Mouse (Mus musculus): ENCODE data around the gene Srsf2. TPM values are rescaled to one million over a fixed set of nuclear protein-coding genes. Genes with fewer than 3 reads are reported as not detected.

Srsf2 gene
- polyA plus RNA-seq, 1 experiment from 2014 or later, result 773 TPM

- Histone ChIP-seq H3K36me3 (ENCODE audit: poor library complexity, severe bottlenecking) (no peaks in the 10 kb centered on the region), H3K4me2 (peak overlapping the region; percentile 69), H3K4me3 (peak overlapping the region; percentile 38), H3K27me3 (no peaks in the 10 kb centered on the region), H3K9ac (peak overlapping the region; percentile 62), H3K9me3 (replicated peaks) (no peaks in the 10 kb centered on the region), H3K27ac (peak overlapping the region; percentile 96), H3K4me1 (peaks cover 72% of the 10 kb centered on the region)
- WGBS, result 3% methylated on average over 31 of the region's 32 CpGs
- peak; percentile 94 for ATAC-seq
Measured at GRCm38 (mm10) chr11:116810983-116811901, 41.7 kb downstream of the Srsf2 start.

GRCm38 (mm10) chr11:116810528-116810927 lies 42.4 kb downstream of the Srsf2 start:
- Histone ChIP-seq H3K4me2 (peak overlapping the region; percentile 69), H3K36me3 (ENCODE audit: poor library complexity, severe bottlenecking) (no peaks in the 10 kb centered on the region), H3K4me1 (peaks cover 72% of the 10 kb centered on the region), H3K27ac (peak overlapping the region; percentile 96), H3K27me3 (no peaks in the 10 kb centered on the region), H3K4me3 (peak overlapping the region; percentile 38; the same call in 1 of the 2 replicates), H3K9ac (peak overlapping the region; percentile 62), H3K9me3 (replicated peaks) (no peaks in the 10 kb centered on the region)
- 47% methylated on average over 11 of the region's 11 CpGs for WGBS
- ATAC-seq, result peak; percentile 6; the same call in 1 of the 2 replicates

- no peak overlapping the region for H3K4me3 ChIP-seq
- H3K4me2 ChIP-seq, result no peak overlapping the region
- H3K4me1 ChIP-seq, result peaks cover 62% of the 10 kb centered on the region
- H3K27me3 ChIP-seq, result no peaks in the 10 kb centered on the region
- 86% methylated on average over 8 of the region's 8 CpGs for WGBS
- H3K36me3 ChIP-seq (ENCODE audit: poor library complexity, severe bottlenecking), result no peaks in the 10 kb centered on the region
- no peak overlapping the region for H3K27ac ChIP-seq
- no peaks in the 10 kb centered on the region for H3K9me3 ChIP-seq (replicated peaks)
- ATAC-seq, result no peak
- H3K9ac ChIP-seq, result no peak overlapping the region
Measured at GRCm38 (mm10) chr11:116809520-116809919, 43.4 kb downstream of the Srsf2 start.

DNA sequence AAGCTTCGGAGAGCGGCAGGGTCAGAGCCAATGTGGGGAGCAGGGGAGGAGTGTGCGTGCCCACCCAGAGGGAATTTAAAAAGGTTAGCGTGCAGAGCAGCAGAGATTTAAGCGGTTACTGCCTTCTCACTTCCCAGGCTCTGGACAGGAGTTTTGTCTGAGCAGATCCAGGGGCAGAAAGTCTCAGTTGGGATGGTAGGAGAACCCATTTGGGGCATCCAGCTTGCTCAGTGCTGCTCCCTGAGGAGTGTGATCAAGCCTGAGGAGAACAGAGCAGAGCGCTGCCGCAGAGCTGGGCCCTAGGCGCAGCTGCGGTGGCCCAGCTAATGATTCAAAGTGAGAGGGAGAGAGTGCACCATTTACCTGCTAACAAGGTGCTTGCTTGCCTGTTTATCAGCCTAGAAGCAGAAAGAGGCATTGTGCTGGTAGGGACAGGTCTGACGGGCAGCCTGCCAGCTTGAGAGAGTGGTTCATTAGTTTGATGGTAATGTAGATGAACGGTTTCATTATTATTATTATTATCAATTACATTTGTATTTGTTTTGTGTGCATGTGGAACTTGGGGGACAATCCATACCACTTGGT lies 44.0 kb downstream of the Srsf2 start:
- Histone ChIP-seq H3K9ac (peak overlapping the region; percentile 16; the same call in 1 of the 2 replicates), H3K4me3 (no peak overlapping the region), H3K9me3 (replicated peaks) (no peaks in the 10 kb centered on the region), H3K36me3 (ENCODE audit: poor library complexity, severe bottlenecking) (no peaks in the 10 kb centered on the region), H3K4me2 (no peak overlapping the region), H3K27ac (no peak overlapping the region), H3K27me3 (no peaks in the 10 kb centered on the region), H3K4me1 (peaks cover 56% of the 10 kb centered on the region)
- 76% methylated on average over 11 of the region's 11 CpGs for WGBS
- no peak for ATAC-seq

- 26% methylated on average over 7 of the region's 7 CpGs for WGBS
- H3K9ac ChIP-seq, result peak overlapping the region; percentile 16; the same call in 1 of the 2 replicates
- no peak for ATAC-seq
Measured at GRCm38 (mm10) chr11:116807938-116808606, 44.8 kb downstream of the Srsf2 start.

DNA sequence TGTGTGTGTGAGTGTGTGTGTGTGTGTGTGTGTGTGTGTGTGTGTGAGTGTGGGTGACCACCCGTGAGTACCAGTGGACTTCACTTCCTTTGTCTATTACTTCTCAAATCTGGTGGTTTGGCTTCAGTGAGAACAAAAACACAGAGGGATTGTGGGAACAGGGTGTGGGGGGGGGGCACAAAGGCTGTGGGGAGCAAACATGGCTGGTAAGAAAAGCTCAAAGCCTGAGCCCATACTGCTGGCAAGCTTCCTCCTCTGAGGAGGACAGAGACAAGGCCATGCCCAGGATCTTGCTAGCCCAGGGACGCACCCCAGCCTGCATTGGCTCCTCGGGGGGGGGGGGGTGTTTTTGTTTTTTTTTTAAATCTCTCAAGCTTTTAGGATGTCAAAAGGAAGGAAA lies 45.4 kb downstream of the Srsf2 start:
- H3K9ac ChIP-seq, result no peak overlapping the region
- 58% methylated on average over 3 of the region's 3 CpGs for WGBS
- no peaks in the 10 kb centered on the region for H3K36me3 ChIP-seq (ENCODE audit: poor library complexity, severe bottlenecking)
- no peak for ATAC-seq
- H3K27ac ChIP-seq, result peak overlapping the region; percentile 68
- H3K9me3 ChIP-seq (replicated peaks), result no peaks in the 10 kb centered on the region
- peaks cover 42% of the 10 kb centered on the region for H3K4me1 ChIP-seq
- H3K27me3 ChIP-seq, result no peaks in the 10 kb centered on the region
- no peak overlapping the region for H3K4me3 ChIP-seq
- H3K4me2 ChIP-seq, result no peak overlapping the region

More at GRCm38 (mm10) chr11:116807938-116808606, 44.8 kb downstream of the Srsf2 start:
- no peaks in the 10 kb centered on the region for H3K36me3 ChIP-seq (ENCODE audit: poor library complexity, severe bottlenecking)
- H3K4me3 ChIP-seq, result no peak overlapping the region
- no peaks in the 10 kb centered on the region for H3K9me3 ChIP-seq (replicated peaks)
- no peak overlapping the region for H3K4me2 ChIP-seq
- H3K27ac ChIP-seq, result peak overlapping the region; percentile 68
- peaks cover 47% of the 10 kb centered on the region for H3K4me1 ChIP-seq
- H3K27me3 ChIP-seq, result no peaks in the 10 kb centered on the region

GRCm38 (mm10) chr11:116807116-116807515 lies 45.8 kb downstream of the Srsf2 start:
- no peak overlapping the region for H3K4me3 ChIP-seq
- ATAC-seq, result no peak
- no peaks in the 10 kb centered on the region for H3K27me3 ChIP-seq
- H3K36me3 ChIP-seq (ENCODE audit: poor library complexity, severe bottlenecking), result no peaks in the 10 kb centered on the region
- H3K4me2 ChIP-seq, result no peak overlapping the region
- no peak overlapping the region for H3K27ac ChIP-seq
- no peak overlapping the region for H3K9ac ChIP-seq
- no peaks in the 10 kb centered on the region for H3K9me3 ChIP-seq (replicated peaks)
- 53% methylated on average over 7 of the region's 7 CpGs for WGBS
- peaks cover 38% of the 10 kb centered on the region for H3K4me1 ChIP-seq

- no peak for ATAC-seq
- Histone ChIP-seq H3K9ac (no peak overlapping the region), H3K9me3 (replicated peaks) (no peaks in the 10 kb centered on the region), H3K27ac (no peak overlapping the region), H3K4me1 (peaks cover 32% of the 10 kb centered on the region), H3K36me3 (ENCODE audit: poor library complexity, severe bottlenecking) (no peaks in the 10 kb centered on the region), H3K4me3 (no peak overlapping the region), H3K27me3 (no peaks in the 10 kb centered on the region), H3K4me2 (no peak overlapping the region)
- 82% methylated on average over 15 of the region's 15 CpGs for WGBS
Measured at GRCm38 (mm10) chr11:116806136-116807071, 46.5 kb downstream of the Srsf2 start.

GRCm38 (mm10) chr11:116802709-116803108 lies 50.2 kb downstream of the Srsf2 start:
- H3K4me2 ChIP-seq, result no peak overlapping the region
- no peaks in the 10 kb centered on the region for H3K9me3 ChIP-seq (replicated peaks)
- no peak overlapping the region for H3K4me3 ChIP-seq
- H3K4me1 ChIP-seq, result peaks cover 4% of the 10 kb centered on the region; the same call in 1 of the 2 replicates
- H3K27ac ChIP-seq, result no peak overlapping the region
- ATAC-seq, result no peak
- H3K36me3 ChIP-seq (ENCODE audit: poor library complexity, severe bottlenecking), result no peaks in the 10 kb centered on the region
- H3K9ac ChIP-seq, result no peak overlapping the region
- 80% methylated on average over 5 of the region's 5 CpGs for WGBS
- H3K27me3 ChIP-seq, result no peaks in the 10 kb centered on the region

- Histone ChIP-seq H3K36me3 (ENCODE audit: poor library complexity, severe bottlenecking) (no peaks in the 10 kb centered on the region), H3K27me3 (no peaks in the 10 kb centered on the region), H3K9me3 (replicated peaks) (no peaks in the 10 kb centered on the region), H3K9ac (no peak overlapping the region), H3K4me3 (no peak overlapping the region), H3K27ac (no peak overlapping the region), H3K4me2 (no peak overlapping the region), H3K4me1 (no peaks in the 10 kb centered on the region)
- 78% methylated on average over 5 of the region's 5 CpGs for WGBS
- ATAC-seq, result no peak
Measured at GRCm38 (mm10) chr11:116801106-116801505, 51.8 kb downstream of the Srsf2 start.
